Mouse (Mus musculus) hindbrain, embryonic 12.5 days (tissue): ENCODE results near the gene Ier5. TPM values are rescaled to one million over a fixed set of nuclear protein-coding genes. Genes with fewer than 3 reads are reported as not detected.
A peak's percentile ranks its signal among the peaks of the same experiment; 100 is the strongest.

Experiments used
- ATAC-seq: fragments of 200-750 bp; cut with Nextera tagmentation; 2 replicates; pipeline ENCODE4 v1.8.0; 2017; ENCODE audit warnings: moderate TSS enrichment; ENCODE audit not compliant: low FRiP score
- H3K27ac ChIP-seq: fragments of 300-500 bp; sonication (generic); 2 replicates; pipeline ENCODE4 v1.5.1; 2016; ENCODE audit warnings: mild to moderate bottlenecking
- H3K27me3 ChIP-seq: fragments of 300-500 bp; sonication (generic); 2 replicates; pipeline ENCODE4 v1.6.1; 2016; ENCODE audit warnings: mild to moderate bottlenecking
- H3K36me3 ChIP-seq: fragments of 300-500 bp; sonication (generic); 2 replicates; pipeline ENCODE4 v1.6.1; 2016; ENCODE audit warnings: mild to moderate bottlenecking
- H3K4me1 ChIP-seq: fragments of 300-500 bp; sonication (generic); 2 replicates; pipeline ENCODE4 v1.6.1; 2016
- H3K4me2 ChIP-seq: fragments of 300-500 bp; sonication (generic); replicated peaks from 2 replicates; pipeline ENCODE4 v1.6.1; 2016; ENCODE audit warnings: mild to moderate bottlenecking
- H3K4me3 ChIP-seq: fragments of 300-500 bp; sonication (generic); 2 replicates; pipeline ENCODE4 v1.5.1; 2016; ENCODE audit warnings: mild to moderate bottlenecking
- H3K9ac ChIP-seq: fragments of 300-500 bp; sonication (generic); 2 replicates; pipeline ENCODE4 v1.6.1; 2016; ENCODE audit warnings: mild to moderate bottlenecking, moderate library complexity
- H3K9me3 ChIP-seq: fragments of 300-500 bp; sonication (generic); replicated peaks from 2 replicates; pipeline ENCODE4 v1.6.1; 2016; ENCODE audit warnings: mild to moderate bottlenecking
- WGBS: fragments of 180-500 bp; shearing (Covaris S2); methylation state at CpG from one replicate; pipeline ENCODE4 v1.1.7; 2016; 5-methylcytosine and 5-hydroxymethylcytosine counted together
- polyA plus RNA-seq: library from polyadenylated mRNA; unstranded; fragments of >200 nt; fragmentation: Nextera tagmentation; extraction: Ambion mirVana; gene quantifications from 2 replicates; pipeline ENCODE4 v1.2.1, GENCODE M21; 2016

Gene Ier5
- polyA plus RNA-seq, 1 experiment from 2014 or later: 16.5 TPM

GRCm38 (mm10) chr1:155097354-155097753 is 2.1 kb downstream of the Ier5 start:
- no peak overlapping the region for H3K27ac ChIP-seq
- no peaks in the 10 kb centered on the region for H3K9me3 ChIP-seq
- peak overlapping the region; percentile 98; the same call in 1 of the 2 replicates for H3K9ac ChIP-seq
- no peaks in the 10 kb centered on the region for H3K27me3 ChIP-seq
- no peak for ATAC-seq
- H3K4me3 ChIP-seq: peak overlapping the region; percentile 91
- H3K4me1 ChIP-seq: peaks cover 30% of the 10 kb centered on the region
- WGBS: 30% methylated on average over 6 of the region's 6 CpGs
- peak overlapping the region; percentile 80 for H3K4me2 ChIP-seq
- H3K36me3 ChIP-seq: no peaks in the 10 kb centered on the region

- no peak for ATAC-seq
- H3K27me3 ChIP-seq: no peaks in the 10 kb centered on the region
- H3K4me1 ChIP-seq: peaks cover 37% of the 10 kb centered on the region
- peak overlapping the region; percentile 80 for H3K4me2 ChIP-seq
- H3K4me3 ChIP-seq: peak overlapping the region; percentile 91; the same call in 1 of the 2 replicates
- no peaks in the 10 kb centered on the region for H3K36me3 ChIP-seq
- 80% methylated on average over 4 of the region's 4 CpGs for WGBS
- H3K9ac ChIP-seq: no peak overlapping the region
- H3K27ac ChIP-seq: no peak overlapping the region
- H3K9me3 ChIP-seq: no peaks in the 10 kb centered on the region
These were observed 2.7 kb downstream of the Ier5 start for GRCm38 (mm10) chr1:155096620-155097261.

GRCm38 (mm10) chr1:155093971-155094707 is 5.3 kb downstream of the Ier5 start:
- Histone ChIP-seq H3K36me3 (no peaks in the 10 kb centered on the region), H3K27me3 (no peaks in the 10 kb centered on the region), H3K4me1 (peaks cover 39% of the 10 kb centered on the region), H3K9me3 (no peaks in the 10 kb centered on the region), H3K9ac (no peak overlapping the region), H3K27ac (no peak overlapping the region), H3K4me2 (no peak overlapping the region), H3K4me3 (no peak overlapping the region)
- 46% methylated on average over 9 of the region's 9 CpGs for WGBS
- no peak for ATAC-seq

- no peak for ATAC-seq
- Histone ChIP-seq H3K36me3 (no peaks in the 10 kb centered on the region), H3K4me2 (no peak overlapping the region), H3K4me1 (peaks cover 39% of the 10 kb centered on the region), H3K9ac (no peak overlapping the region), H3K27ac (peak overlapping the region; percentile 77; the same call in 1 of the 2 replicates), H3K9me3 (no peaks in the 10 kb centered on the region), H3K27me3 (no peaks in the 10 kb centered on the region), H3K4me3 (no peak overlapping the region)
- WGBS: 35% methylated on average over 4 of the region's 4 CpGs
These were observed 6.2 kb downstream of the Ier5 start for GRCm38 (mm10) chr1:155093145-155093791.

- peak overlapping the region; percentile 77 for H3K27ac ChIP-seq
- ATAC-seq: peak; percentile 81
These were observed 7.3 kb downstream of the Ier5 start for GRCm38 (mm10) chr1:155091842-155092800.

GRCm38 (mm10) chr1:155091374-155091841 is 8.0 kb downstream of the Ier5 start:
- Histone ChIP-seq H3K4me3 (no peak overlapping the region), H3K4me1 (peaks cover 36% of the 10 kb centered on the region), H3K9ac (no peak overlapping the region), H3K27ac (no peak overlapping the region), H3K36me3 (no peaks in the 10 kb centered on the region), H3K4me2 (no peak overlapping the region), H3K9me3 (no peaks in the 10 kb centered on the region), H3K27me3 (no peaks in the 10 kb centered on the region)
- no peak for ATAC-seq
- 80% methylated on average over 7 of the region's 7 CpGs for WGBS

More at GRCm38 (mm10) chr1:155091842-155092800, 7.3 kb downstream of the Ier5 start:
- Histone ChIP-seq H3K4me3 (no peak overlapping the region), H3K36me3 (no peaks in the 10 kb centered on the region), H3K27me3 (no peaks in the 10 kb centered on the region), H3K9ac (no peak overlapping the region), H3K4me1 (peaks cover 35% of the 10 kb centered on the region), H3K4me2 (no peak overlapping the region; the same call in 1 of the 2 replicates), H3K9me3 (no peaks in the 10 kb centered on the region)
- 19% methylated on average over 14 of the region's 14 CpGs for WGBS

- no peaks in the 10 kb centered on the region for H3K36me3 ChIP-seq
- no peaks in the 10 kb centered on the region for H3K27me3 ChIP-seq
- 69% methylated on average over 1 of the region's 1 CpGs for WGBS
- ATAC-seq: no peak
- no peak overlapping the region for H3K4me2 ChIP-seq
- H3K9me3 ChIP-seq: no peaks in the 10 kb centered on the region
- no peak overlapping the region for H3K27ac ChIP-seq
- H3K9ac ChIP-seq: no peak overlapping the region
- H3K4me3 ChIP-seq: no peak overlapping the region
- H3K4me1 ChIP-seq: peaks cover 42% of the 10 kb centered on the region
These were observed 8.7 kb downstream of the Ier5 start for GRCm38 (mm10) chr1:155090736-155091135.

- Histone ChIP-seq H3K4me3 (no peak overlapping the region), H3K9ac (no peak overlapping the region), H3K4me2 (no peak overlapping the region), H3K4me1 (peaks cover 46% of the 10 kb centered on the region), H3K27ac (no peak overlapping the region), H3K9me3 (no peaks in the 10 kb centered on the region), H3K36me3 (no peaks in the 10 kb centered on the region), H3K27me3 (no peaks in the 10 kb centered on the region)
- 92% methylated on average over 7 of the region's 7 CpGs for WGBS
- no peak for ATAC-seq
These were observed 9.1 kb downstream of the Ier5 start for GRCm38 (mm10) chr1:155090327-155090726.

GRCm38 (mm10) chr1:155088847-155089603 is 10.4 kb downstream of the Ier5 start:
- Histone ChIP-seq H3K27me3 (no peaks in the 10 kb centered on the region), H3K4me2 (no peak overlapping the region), H3K4me3 (no peak overlapping the region), H3K9ac (no peak overlapping the region), H3K9me3 (no peaks in the 10 kb centered on the region), H3K27ac (no peak overlapping the region), H3K4me1 (peaks cover 58% of the 10 kb centered on the region), H3K36me3 (no peaks in the 10 kb centered on the region)
- no peak for ATAC-seq
- WGBS: 75% methylated on average over 16 of the region's 16 CpGs

GRCm38 (mm10) chr1:155088046-155088445 is 11.4 kb downstream of the Ier5 start:
- Histone ChIP-seq H3K27ac (no peak overlapping the region), H3K4me3 (no peak overlapping the region), H3K9ac (no peak overlapping the region), H3K36me3 (no peaks in the 10 kb centered on the region), H3K27me3 (no peaks in the 10 kb centered on the region), H3K4me1 (peaks cover 54% of the 10 kb centered on the region), H3K4me2 (no peak overlapping the region), H3K9me3 (no peaks in the 10 kb centered on the region)
- ATAC-seq: no peak
- 95% methylated on average over 4 of the region's 4 CpGs for WGBS

GRCm38 (mm10) chr1:155086893-155087292 is 12.5 kb downstream of the Ier5 start:
- no peak overlapping the region for H3K4me2 ChIP-seq
- H3K4me1 ChIP-seq: peaks cover 54% of the 10 kb centered on the region
- no peak overlapping the region for H3K9ac ChIP-seq
- 16% methylated on average over 4 of the region's 4 CpGs for WGBS
- no peaks in the 10 kb centered on the region for H3K36me3 ChIP-seq
- no peaks in the 10 kb centered on the region for H3K9me3 ChIP-seq
- no peak overlapping the region for H3K4me3 ChIP-seq
- peak overlapping the region; percentile 46 for H3K27ac ChIP-seq
- ATAC-seq: no peak
- H3K27me3 ChIP-seq: no peaks in the 10 kb centered on the region
